Mouse (Mus musculus): ENCODE data around the gene Aldoart2. TPM values are rescaled to one million over a fixed set of nuclear protein-coding genes. Genes with fewer than 3 reads are reported as not detected.
"Not testable (repeated sequence)": the region's sequence is repeated elsewhere in the genome, so short reads cannot be mapped to it uniquely, and the experiment has no call there.

The Aldoart2 gene
- polyA plus RNA-seq, 1 experiment from 2014 or later = 0.16 TPM

GRCm38 (mm10) chr12:55586936-55587335 is 21.9 kb downstream of the Aldoart2 start:
- H3K36me3 ChIP-seq (ENCODE audit: control insufficient read depth, insufficient read depth, low read length); H3K27ac ChIP-seq (replicated peaks in 1 of 2; ENCODE audit: control insufficient read depth in 1 of 2, insufficient read depth in 1 of 2, low read depth in 2 of 2, low read length in 2 of 2); ATAC-seq (ENCODE audit: insufficient number of reproducible peaks, insufficient read depth, low FRiP score, low read depth); H3K27me3 ChIP-seq (ENCODE audit: control insufficient read depth, insufficient read depth, low read length); H3K4me2 ChIP-seq (ENCODE audit: low read length); H3K4me3 ChIP-seq (ENCODE audit: control insufficient read depth in 1 of 2, insufficient read depth in 1 of 2, low read depth in 1 of 2, low read length in 2 of 2); H3K9me3 ChIP-seq (ENCODE audit: control insufficient read depth, low read length); H3K9ac ChIP-seq (ENCODE audit: low read length); H3K4me1 ChIP-seq (ENCODE audit: control insufficient read depth in 2 of 2, insufficient read depth in 2 of 2, low read length in 2 of 2): not testable (repeated sequence)
- WGBS = 49% methylated on average over 9 of the region's 9 CpGs

- Histone ChIP-seq H3K27me3 (ENCODE audit: control insufficient read depth, insufficient read depth, low read length) (peaks cover 56% of the 10 kb centered on the region), H3K4me3 (ENCODE audit: control insufficient read depth in 1 of 2, insufficient read depth in 1 of 2, low read depth in 1 of 2, low read length in 2 of 2) (peak overlapping the region; percentile 38 to 50), H3K4me1 (ENCODE audit: control insufficient read depth in 2 of 2, insufficient read depth in 2 of 2, low read length in 2 of 2) (peaks cover 4 to 20% of the 10 kb centered on the region in 2 experiments), H3K36me3 (ENCODE audit: control insufficient read depth, insufficient read depth, low read length) (peaks cover 6% of the 10 kb centered on the region), H3K9ac (ENCODE audit: low read length) (no peak overlapping the region), H3K9me3 (ENCODE audit: control insufficient read depth, low read length) (no peaks in the 10 kb centered on the region), H3K4me2 (ENCODE audit: low read length) (peak overlapping the region; percentile 68), H3K27ac (replicated peaks in 1 of 2; ENCODE audit: control insufficient read depth in 1 of 2, insufficient read depth in 1 of 2, low read depth in 2 of 2, low read length in 2 of 2) (no peak overlapping the region)
- 9% methylated on average over 7 of the region's 7 CpGs for WGBS
- no peak for ATAC-seq (ENCODE audit: insufficient number of reproducible peaks, insufficient read depth, low FRiP score, low read depth)
Measured at GRCm38 (mm10) chr12:55598537-55598886, 33.5 kb downstream of the Aldoart2 start.

GRCm38 (mm10) chr12:55598887-55599561 is 34.0 kb downstream of the Aldoart2 start, which contains the start of gene Insm2:
Gene Insm2 (plus strand): TSS chr12:55599427.
- Histone ChIP-seq H3K4me2 (ENCODE audit: low read length) (peak within 1 kb of the TSS; percentile 68), H3K9me3 (ENCODE audit: control insufficient read depth, low read length) (no peaks in the 10 kb centered on the region), H3K27me3 (ENCODE audit: control insufficient read depth, insufficient read depth, low read length) (peaks cover 56% of the 10 kb centered on the region), H3K36me3 (ENCODE audit: control insufficient read depth, insufficient read depth, low read length) (peaks cover 6% of the 10 kb centered on the region), H3K4me1 (ENCODE audit: control insufficient read depth in 2 of 2, insufficient read depth in 2 of 2, low read length in 2 of 2) (peaks cover 4 to 20% of the 10 kb centered on the region in 2 experiments), H3K4me3 (ENCODE audit: control insufficient read depth in 1 of 2, insufficient read depth in 1 of 2, low read depth in 1 of 2, low read length in 2 of 2) (peak within 1 kb of the TSS; percentile 38 to 50), H3K27ac (replicated peaks in 1 of 2; ENCODE audit: control insufficient read depth in 1 of 2, insufficient read depth in 1 of 2, low read depth in 2 of 2, low read length in 2 of 2) (no peak within 1 kb of the TSS), H3K9ac (ENCODE audit: low read length) (no peak within 1 kb of the TSS)
- ATAC-seq (ENCODE audit: insufficient number of reproducible peaks, insufficient read depth, low FRiP score, low read depth) = peak; percentile 36; the same call in 1 of the 2 replicates
- WGBS = under 1% methylated on average over 77 of the region's 77 CpGs

GRCm38 (mm10) chr12:55599639-55600502 is 34.8 kb downstream of the Aldoart2 start:
- Histone ChIP-seq H3K9me3 (ENCODE audit: control insufficient read depth, low read length) (no peaks in the 10 kb centered on the region), H3K36me3 (ENCODE audit: control insufficient read depth, insufficient read depth, low read length) (peaks cover 6% of the 10 kb centered on the region), H3K27ac (replicated peaks in 1 of 2; ENCODE audit: control insufficient read depth in 1 of 2, insufficient read depth in 1 of 2, low read depth in 2 of 2, low read length in 2 of 2) (no peak overlapping the region), H3K4me1 (ENCODE audit: control insufficient read depth in 2 of 2, insufficient read depth in 2 of 2, low read length in 2 of 2) (peaks cover 4 to 20% of the 10 kb centered on the region in 2 experiments), H3K4me3 (ENCODE audit: control insufficient read depth in 1 of 2, insufficient read depth in 1 of 2, low read depth in 1 of 2, low read length in 2 of 2) (peak overlapping the region; percentile 38 to 50), H3K9ac (ENCODE audit: low read length) (no peak overlapping the region), H3K27me3 (ENCODE audit: control insufficient read depth, insufficient read depth, low read length) (peaks cover 56% of the 10 kb centered on the region), H3K4me2 (ENCODE audit: low read length) (peak overlapping the region; percentile 68)
- WGBS = under 1% methylated on average over 86 of the region's 109 CpGs
- ATAC-seq (ENCODE audit: insufficient number of reproducible peaks, insufficient read depth, low FRiP score, low read depth) = peak; percentile 80

- H3K9ac ChIP-seq (ENCODE audit: low read length) = no peak overlapping the region
- WGBS = 2% methylated on average over 42 of the region's 42 CpGs
- H3K9me3 ChIP-seq (ENCODE audit: control insufficient read depth, low read length) = no peaks in the 10 kb centered on the region
- H3K36me3 ChIP-seq (ENCODE audit: control insufficient read depth, insufficient read depth, low read length) = peaks cover 11% of the 10 kb centered on the region
- H3K4me1 ChIP-seq (ENCODE audit: control insufficient read depth in 2 of 2, insufficient read depth in 2 of 2, low read length in 2 of 2) = peaks cover 4 to 20% of the 10 kb centered on the region in 2 experiments
- ATAC-seq (ENCODE audit: insufficient number of reproducible peaks, insufficient read depth, low FRiP score, low read depth) = no peak
- H3K4me3 ChIP-seq (ENCODE audit: control insufficient read depth in 1 of 2, insufficient read depth in 1 of 2, low read depth in 1 of 2, low read length in 2 of 2) = peak overlapping the region; percentile 22 to 50; a peak in 2 of 4 replicates
- peak overlapping the region; percentile 68 for H3K4me2 ChIP-seq (ENCODE audit: low read length)
- no peak overlapping the region for H3K27ac ChIP-seq (replicated peaks in 1 of 2; ENCODE audit: control insufficient read depth in 1 of 2, insufficient read depth in 1 of 2, low read depth in 2 of 2, low read length in 2 of 2)
- H3K27me3 ChIP-seq (ENCODE audit: control insufficient read depth, insufficient read depth, low read length) = peaks cover 56% of the 10 kb centered on the region
Measured at GRCm38 (mm10) chr12:55600503-55600994, 35.5 kb downstream of the Aldoart2 start.

GRCm38 (mm10) chr12:55604411-55604810 is 39.4 kb downstream of the Aldoart2 start:
- Histone ChIP-seq H3K9me3 (ENCODE audit: control insufficient read depth, low read length) (no peaks in the 10 kb centered on the region), H3K27me3 (ENCODE audit: control insufficient read depth, insufficient read depth, low read length) (peaks cover 27% of the 10 kb centered on the region), H3K36me3 (ENCODE audit: control insufficient read depth, insufficient read depth, low read length) (peaks cover 15% of the 10 kb centered on the region), H3K9ac (ENCODE audit: low read length) (no peak overlapping the region), H3K4me2 (ENCODE audit: low read length) (no peak overlapping the region), H3K4me3 (ENCODE audit: control insufficient read depth in 1 of 2, insufficient read depth in 1 of 2, low read depth in 1 of 2, low read length in 2 of 2) (no peak overlapping the region), H3K4me1 (ENCODE audit: control insufficient read depth in 2 of 2, insufficient read depth in 2 of 2, low read length in 2 of 2) (peaks cover 0 to 11% of the 10 kb centered on the region in 2 experiments; a peak in 3 of 4 replicates), H3K27ac (replicated peaks in 1 of 2; ENCODE audit: control insufficient read depth in 1 of 2, insufficient read depth in 1 of 2, low read depth in 2 of 2, low read length in 2 of 2) (no peak overlapping the region)
- no peak for ATAC-seq (ENCODE audit: insufficient number of reproducible peaks, insufficient read depth, low FRiP score, low read depth)
- 40% methylated on average over 3 of the region's 3 CpGs for WGBS

GRCm38 (mm10) chr12:55607902-55608301 is 42.9 kb downstream of the Aldoart2 start:
- WGBS = 49% methylated on average over 4 of the region's 4 CpGs
- peaks cover 24% of the 10 kb centered on the region for H3K36me3 ChIP-seq (ENCODE audit: control insufficient read depth, insufficient read depth, low read length)
- H3K4me3 ChIP-seq (ENCODE audit: control insufficient read depth in 1 of 2, insufficient read depth in 1 of 2, low read depth in 1 of 2, low read length in 2 of 2) = no peak overlapping the region
- no peaks in the 10 kb centered on the region for H3K27me3 ChIP-seq (ENCODE audit: control insufficient read depth, insufficient read depth, low read length)
- no peaks in the 10 kb centered on the region for H3K4me1 ChIP-seq (ENCODE audit: control insufficient read depth in 2 of 2, insufficient read depth in 2 of 2, low read length in 2 of 2)
- H3K4me2 ChIP-seq (ENCODE audit: low read length) = no peak overlapping the region
- no peak overlapping the region for H3K9ac ChIP-seq (ENCODE audit: low read length)
- no peak overlapping the region for H3K27ac ChIP-seq (replicated peaks in 1 of 2; ENCODE audit: control insufficient read depth in 1 of 2, insufficient read depth in 1 of 2, low read depth in 2 of 2, low read length in 2 of 2)
- no peak for ATAC-seq (ENCODE audit: insufficient number of reproducible peaks, insufficient read depth, low FRiP score, low read depth)
- no peaks in the 10 kb centered on the region for H3K9me3 ChIP-seq (ENCODE audit: control insufficient read depth, low read length)

All from heart, embryonic 14.5 days (tissue).